Mouse (Mus musculus) cerebellum, postnatal 4 days (tissue): ENCODE data around the gene Fam124a.
"Not testable (repeated sequence)": the region's sequence is repeated elsewhere in the genome, so short reads cannot be mapped to it uniquely, and the experiment has no call there.

ENCODE experiments used
- DNase-seq, 2 experiments: peaks; one replicate each; pipeline ENCODE4 v3.0.0; 2022; ENCODE audit warnings: low spot score in 2 of 2, mixed read lengths in 1 of 2

The Fam124a gene

DNA sequence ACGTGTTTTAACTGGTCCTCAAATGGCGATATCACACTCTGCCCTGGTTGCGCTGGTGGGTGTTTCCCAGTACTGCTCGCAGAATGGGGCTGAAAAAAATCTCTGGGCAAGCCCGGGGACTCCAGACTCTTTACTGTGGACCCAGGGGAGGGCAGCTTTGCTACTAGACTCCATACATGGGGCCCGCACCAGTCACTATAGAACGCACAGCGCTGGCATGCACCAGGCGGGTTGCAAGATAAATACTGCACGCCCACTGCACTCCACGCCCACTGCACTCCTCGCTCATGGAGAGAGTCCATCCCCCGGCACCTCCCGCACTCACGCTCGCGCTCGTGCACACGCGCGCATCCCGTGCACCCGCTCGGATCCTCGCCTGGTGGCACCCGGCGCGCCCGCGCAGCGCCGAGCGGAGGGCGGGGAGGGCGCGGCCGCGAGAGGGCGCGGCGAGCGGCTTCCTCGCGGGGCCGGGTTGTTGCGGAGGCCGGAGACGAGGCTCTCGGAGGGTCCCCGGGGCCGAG, at the start of gene Fam124a:
TSS of gene Fam124a (plus strand) at position 429 of the 521 bp plus-strand sequence.
- DNase-seq = peak; percentile 53 to 79

- DNase-seq = no peak
Measured at GRCm38 (mm10) chr14:62506261-62506660, 49.3 kb upstream of the Fam124a start.

- DNase-seq = no peak
Measured at GRCm38 (mm10) chr14:62509350-62509749, 46.2 kb upstream of the Fam124a start.

DNA sequence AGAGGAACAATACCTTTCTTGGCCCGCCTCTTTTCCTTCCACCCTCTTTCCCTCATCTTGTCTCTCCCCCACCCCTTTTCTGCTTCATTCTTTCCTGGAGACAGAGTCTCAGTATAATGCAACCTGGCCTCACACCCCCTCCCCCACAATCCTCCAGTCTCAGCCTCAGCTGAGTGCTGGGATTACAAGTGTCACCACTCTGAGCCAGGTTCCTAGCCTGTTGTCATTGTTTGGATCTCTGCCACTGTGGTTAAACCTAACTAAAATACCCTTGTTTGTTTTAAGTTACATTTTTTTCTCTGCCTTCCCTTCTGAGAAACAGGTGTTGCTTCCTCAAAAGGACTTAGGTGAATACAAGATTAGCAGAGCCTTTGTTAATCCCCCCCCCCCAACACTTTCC, 42.7 kb upstream of the Fam124a start:
- no peak for DNase-seq

- no peak for DNase-seq
Measured at GRCm38 (mm10) chr14:62530951-62531350, 24.6 kb upstream of the Fam124a start.

DNA sequence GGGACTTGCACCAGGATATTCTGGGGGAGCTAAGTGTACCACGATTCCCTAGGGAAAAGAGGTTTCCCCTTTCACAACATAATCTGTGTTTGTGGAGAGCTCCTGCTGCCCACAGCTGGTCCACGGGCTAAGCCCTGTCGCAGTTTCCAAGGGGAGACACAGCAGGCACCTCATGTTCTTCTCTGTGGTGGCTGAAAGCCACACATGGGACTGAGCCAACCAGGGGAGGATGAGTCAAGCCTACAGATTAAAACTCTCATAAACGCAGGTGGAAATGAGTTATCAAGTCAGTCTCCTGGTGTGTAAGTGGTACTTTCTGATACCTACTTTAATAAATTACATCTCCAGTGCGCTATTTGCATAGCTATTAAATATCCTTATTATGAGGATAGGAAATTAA, 19.4 kb upstream of the Fam124a start:
- DNase-seq = no peak

DNA sequence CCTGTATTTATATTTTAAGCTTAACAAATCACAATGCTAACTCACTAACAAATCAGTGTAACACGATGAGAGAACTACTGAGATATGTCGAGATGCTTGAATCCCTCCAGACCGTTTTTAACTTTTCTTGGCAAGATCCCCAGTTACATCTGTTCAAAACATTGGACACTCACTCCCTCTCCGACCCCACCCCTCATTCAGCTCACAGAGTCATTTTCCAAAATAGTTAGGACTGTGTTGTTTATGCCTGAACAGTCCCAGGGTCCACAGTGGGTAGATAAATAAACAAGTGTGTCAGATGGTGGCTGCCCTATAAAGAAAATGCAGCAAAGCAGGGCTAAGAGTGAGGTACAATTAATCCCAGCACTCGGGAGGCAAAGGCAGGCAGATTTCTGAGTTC, 18.5 kb upstream of the Fam124a start:
- no peak for DNase-seq

GRCm38 (mm10) chr14:62539834-62540233, 15.7 kb upstream of the Fam124a start:
- DNase-seq = no peak

- DNase-seq = no peak
Measured at GRCm38 (mm10) chr14:62541751-62542150, 13.8 kb upstream of the Fam124a start.

GRCm38 (mm10) chr14:62546296-62546695, 9.2 kb upstream of the Fam124a start:
- DNase-seq = no peak

DNA sequence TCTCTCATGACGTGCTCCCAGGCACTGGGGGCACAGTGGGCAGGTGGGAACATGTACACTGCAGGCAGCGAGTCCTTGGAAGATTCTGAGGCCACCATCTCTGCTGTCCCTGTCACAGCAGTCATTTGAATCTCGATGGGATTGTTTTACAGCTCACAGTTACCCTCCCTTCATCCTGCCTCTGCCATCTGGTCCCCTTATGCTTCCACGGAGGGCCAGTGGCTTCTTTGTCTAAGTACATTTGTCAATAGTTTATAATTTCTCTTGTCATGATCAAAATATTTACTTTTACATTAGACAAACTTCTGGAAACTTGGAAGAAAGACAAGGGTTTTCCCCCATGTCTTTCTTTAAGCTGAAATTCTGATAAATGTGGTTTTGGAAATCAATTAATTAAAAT, 8.8 kb upstream of the Fam124a start:
- DNase-seq = no peak

GRCm38 (mm10) chr14:62550121-62550520, 5.4 kb upstream of the Fam124a start:
- DNase-seq = no peak

DNA sequence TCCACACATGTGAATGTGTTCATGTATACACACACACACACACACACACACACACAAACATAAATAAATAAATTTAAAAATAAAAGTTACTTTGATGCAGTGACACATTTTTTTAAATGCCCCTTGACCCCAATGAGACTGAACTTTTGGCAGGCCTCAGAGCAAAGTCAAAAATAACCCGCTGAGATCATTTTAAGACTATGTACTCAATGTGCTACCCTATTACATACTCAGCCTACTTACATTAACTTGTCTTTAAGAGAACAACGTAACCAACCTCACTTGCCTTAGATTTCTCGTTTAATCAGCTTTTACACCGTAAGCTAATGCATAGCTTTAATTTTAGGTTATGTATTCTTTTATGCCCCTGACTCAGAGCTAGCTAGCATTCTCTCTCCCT, 2.8 kb upstream of the Fam124a start:
- no peak for DNase-seq

- DNase-seq = no peak
Measured at GRCm38 (mm10) chr14:62553786-62554185, 1.8 kb upstream of the Fam124a start.

DNA sequence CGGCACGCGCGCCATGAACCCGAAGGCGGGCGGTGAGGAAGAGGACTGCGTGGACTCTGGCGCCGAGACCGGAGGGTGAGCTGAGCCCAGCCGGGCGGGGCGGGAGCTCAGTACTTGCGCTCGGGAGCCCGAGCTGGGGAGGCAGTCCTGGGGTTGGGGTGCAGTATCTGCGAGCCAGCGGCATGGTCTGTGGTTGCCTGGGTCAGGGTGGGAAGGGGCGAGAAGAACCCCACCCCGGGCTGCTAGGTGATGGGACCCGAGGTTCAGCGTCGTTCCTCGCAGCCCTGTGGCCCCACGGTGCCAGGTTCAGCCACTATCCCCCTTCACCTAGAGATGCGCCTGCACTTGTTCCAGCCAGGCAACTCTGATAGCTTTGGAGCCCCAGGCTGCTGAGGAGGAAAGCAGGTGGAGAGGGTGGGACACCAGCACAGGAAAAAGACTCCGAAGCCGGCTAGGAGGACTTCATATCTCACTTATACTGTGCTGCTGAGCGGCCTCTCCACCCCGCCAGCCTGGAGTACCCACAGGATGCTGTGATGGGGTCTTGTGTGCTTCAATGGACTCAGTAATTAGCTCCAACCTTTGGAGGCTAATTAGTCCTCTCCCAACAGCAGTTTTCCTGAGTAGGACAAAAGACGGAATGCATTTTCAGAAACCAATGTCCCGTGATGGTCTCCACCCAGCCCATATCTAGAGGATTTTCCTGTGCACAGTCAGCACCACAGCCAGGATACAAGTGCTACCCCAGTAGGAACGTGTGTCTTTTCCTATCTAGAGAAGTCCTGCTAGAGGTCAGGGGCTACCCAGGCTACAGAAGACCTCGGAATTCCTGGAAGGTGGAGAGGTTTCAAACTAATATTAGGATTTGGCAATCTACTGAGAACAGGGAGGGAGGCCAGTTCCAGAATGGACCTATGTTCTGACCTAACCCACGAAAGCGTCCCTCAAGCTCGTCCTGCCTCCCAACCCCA, 588 bp downstream of the Fam124a start:
- peak in 1 of 2 experiments; percentile 26 for DNase-seq

- DNase-seq = no peak
Measured at GRCm38 (mm10) chr14:62557111-62557510, 1.6 kb downstream of the Fam124a start.

GRCm38 (mm10) chr14:62561875-62562748, 6.6 kb downstream of the Fam124a start:
- no peak for DNase-seq

DNA sequence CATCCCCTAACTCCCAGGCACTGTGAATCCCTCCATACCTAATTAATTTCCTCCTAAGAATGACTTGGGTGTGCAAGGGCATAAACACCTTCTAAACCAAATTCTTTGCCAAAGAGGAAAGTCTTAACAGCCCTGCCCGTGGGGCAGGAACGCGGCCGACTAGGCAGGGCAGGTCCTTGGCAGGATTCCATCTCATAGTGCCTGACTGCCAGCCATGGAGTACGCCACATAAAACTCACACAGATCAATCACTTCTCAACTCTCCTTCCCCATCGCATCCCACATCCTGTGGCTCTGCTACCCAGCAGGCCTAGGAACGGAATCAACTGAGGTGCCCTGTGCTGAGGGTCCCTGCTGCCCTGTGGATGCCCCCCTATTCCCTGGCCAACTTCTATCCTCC, 8.1 kb downstream of the Fam124a start:
- no peak for DNase-seq

- not testable (repeated sequence) for DNase-seq
Measured at GRCm38 (mm10) chr14:62566821-62567220, 11.3 kb downstream of the Fam124a start, which contains the start of gene Gm4131. Gene Gm4131 (minus strand): TSS chr14:62566921.

DNA sequence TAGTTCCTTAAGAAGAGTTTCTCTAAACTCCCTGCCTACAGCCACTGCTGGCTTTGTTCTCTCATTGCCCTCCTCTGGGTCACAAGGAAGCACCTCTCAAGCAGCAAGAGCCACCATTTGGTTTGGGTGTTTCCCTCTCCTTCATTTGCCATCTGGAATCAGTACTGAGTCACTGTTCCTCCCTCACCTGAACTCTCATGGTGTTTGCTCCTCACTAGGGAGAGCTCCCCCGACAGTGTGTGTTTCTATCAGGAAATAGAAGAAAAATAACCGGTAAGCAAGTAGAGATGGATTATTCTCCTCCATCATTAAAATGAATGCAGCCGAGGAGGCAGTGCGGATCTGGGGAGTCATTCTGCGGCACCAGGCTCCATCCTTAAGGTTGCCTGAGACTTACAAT, 13.9 kb downstream of the Fam124a start:
- no peak for DNase-seq

GRCm38 (mm10) chr14:62570299-62570698, 14.8 kb downstream of the Fam124a start:
- no peak for DNase-seq

GRCm38 (mm10) chr14:62573454-62573853, 17.9 kb downstream of the Fam124a start:
- DNase-seq = no peak
